In the genomic region with DNA sequence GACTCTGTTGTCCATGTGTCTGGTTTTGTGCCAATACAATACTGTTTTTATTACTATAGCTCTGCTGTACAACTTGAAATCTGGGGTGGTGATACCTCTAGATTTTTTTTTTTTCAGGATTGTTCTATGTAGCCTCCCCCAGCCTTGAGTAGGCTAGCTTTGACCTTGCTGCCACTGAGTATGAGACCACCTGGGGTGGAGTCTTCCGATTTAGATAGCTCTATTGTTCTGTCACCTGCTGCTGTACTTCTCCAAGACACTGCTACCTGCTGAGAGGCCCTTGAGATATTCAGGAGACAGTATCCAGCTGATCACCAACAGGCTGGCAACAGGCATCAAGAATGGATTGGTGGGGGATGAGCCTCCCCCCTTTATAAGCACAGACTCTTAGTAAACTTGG, we compare ENCODE assay signal across 27 mouse cellular contexts. TPM values are rescaled to one million over a fixed set of nuclear protein-coding genes. Genes with fewer than 3 reads are reported as not detected.
A peak's percentile ranks its signal among the peaks of the same experiment; 100 is the strongest.
DNase-seq lines count a peak whose midpoint lies in the region; ATAC-seq and TF ChIP-seq lines count a peak whose summit lies in the region.
"Had no signal": no experiment of that assay in that cellular context is flagged by ENCODE, and none has a peak within 500 bp of the region (broad histone marks: within the 10 kb centered on the region; RNA-seq: fewer than 3 reads in every experiment).

No protein-coding gene starts in this region.

- H3K9me3 ChIP-seq in ES-E14 (ENCODE audit: control insufficient read depth, insufficient read depth, low read depth, low read length) = no peaks in the 10 kb centered on the region; the same call in 1 of the 2 replicates
- H3K9me3 ChIP-seq in intestine, embryonic 16.5 days (ENCODE audit: control insufficient read depth, low read length) = 0 out of 2 replicates have a peak, but pooled peaks cover 3% of the 10 kb centered on the region

- H3K27me3 ChIP-seq in intestine, embryonic 16.5 days (replicated peaks; ENCODE audit: control insufficient read depth, insufficient read depth, low read length) = no peaks in the 10 kb centered on the region
- H3K27me3 ChIP-seq: embryonic facial prominence, embryonic 12.5 days; forebrain, embryonic 13.5 days; forebrain, embryonic 15.5 days had no signal

- peaks cover 0 to 3% of the 10 kb centered on the region in 2 experiments; a peak in 2 of 4 replicates for H3K4me1 ChIP-seq in ES-E14 (ENCODE audit: control insufficient read depth in 2 of 2, insufficient read depth in 2 of 2, low read length in 2 of 2, poor library complexity in 1 of 2)
- no peaks in the 10 kb centered on the region for H3K4me1 ChIP-seq in intestine, embryonic 16.5 days (ENCODE audit: control insufficient read depth, insufficient read depth, low read length)
- H3K4me1 ChIP-seq: embryonic facial prominence, embryonic 10.5 days; embryonic facial prominence, embryonic 12.5 days; forebrain, embryonic 13.5 days; forebrain, embryonic 15.5 days had no signal

- DNase-seq in heart, adult 11 months = peak; percentile 44
- no peak for DNase-seq in heart, adult 18-20 months
- peak; percentile 56 for DNase-seq in ES-E14 (ENCODE audit: low read depth, low spot score)
- peak; percentile 43 for DNase-seq in WW6 (ENCODE audit: low read depth, low spot score)
- no peak for DNase-seq in frontal cortex, postnatal 36 days (ENCODE audit: low spot score in 2 of 2)
- DNase-seq in layer of hippocampus, postnatal 36 days = no peak
- DNase-seq: adrenal gland, adult 8-10 months; adrenal gland, postnatal 14 days; adrenal gland, postnatal 36 days; B cell, adult 2 months; cerebellum, adult 11-12 months; cerebellum, adult 2 months; cerebellum, adult 9-10 months; cerebellum, postnatal 10 days; cerebellum, postnatal 25 days; forebrain, postnatal 0 days had no signal

- no peak overlapping the region for H3K4me3 ChIP-seq in ES-E14 (ENCODE audit: insufficient read depth in 1 of 2, low read depth in 1 of 2, low read length in 2 of 2, poor library complexity in 1 of 2, severe bottlenecking in 1 of 2)
- no peak overlapping the region for H3K4me3 ChIP-seq in intestine, embryonic 16.5 days (ENCODE audit: low read length)
- H3K4me3 ChIP-seq: embryonic facial prominence, embryonic 10.5 days; embryonic facial prominence, embryonic 12.5 days; forebrain, embryonic 13.5 days; forebrain, embryonic 15.5 days had no signal

- WGBS in intestine, embryonic 16.5 days = 43% methylated on average over 1 of the region's 1 CpGs

- no peak overlapping the region for H3K4me2 ChIP-seq in intestine, embryonic 16.5 days (ENCODE audit: low read depth, low read length)
- H3K4me2 ChIP-seq: embryonic facial prominence, embryonic 12.5 days; forebrain, embryonic 13.5 days; forebrain, embryonic 15.5 days had no signal

- no peak for ATAC-seq in intestine, embryonic 16.5 days
- ATAC-seq: activated CD4-positive, CD25-positive, alpha-beta regulatory T cell, adult 4 months; CD4-positive, CD25-positive, alpha-beta regulatory T cell, adult 4 months; forebrain, embryonic 13.5 days; forebrain, embryonic 15.5 days; forebrain, postnatal 0 days had no signal

- in situ Hi-C loops in ES-E14 (cut with MboI; ENCODE audit: low sequenced_read_pairs in 2 of 2, unreplicated experiment in 2 of 2) = no loop called here

- no peak overlapping the region for H3K27ac ChIP-seq in ES-E14 (ENCODE audit: insufficient read depth, low read depth, low read length, poor library complexity, severe bottlenecking)
- no peak overlapping the region for H3K27ac ChIP-seq in intestine, embryonic 16.5 days (ENCODE audit: low read length)
- H3K27ac ChIP-seq: embryonic facial prominence, embryonic 10.5 days; embryonic facial prominence, embryonic 12.5 days; forebrain, embryonic 13.5 days; forebrain, embryonic 15.5 days had no signal

- H3K9ac ChIP-seq in ES-E14 (ENCODE audit: insufficient read depth, low read depth, low read length, poor library complexity, severe bottlenecking) = no peak overlapping the region
- H3K9ac ChIP-seq in intestine, embryonic 16.5 days (ENCODE audit: low read depth, low read length) = no peak overlapping the region
- H3K9ac ChIP-seq: embryonic facial prominence, embryonic 12.5 days; forebrain, embryonic 13.5 days; forebrain, embryonic 15.5 days; forebrain, postnatal 0 days had no signal

- H3K36me3 ChIP-seq in ES-E14 (ENCODE audit: control insufficient read depth, insufficient read depth, low read length, poor library complexity, severe bottlenecking) = no peaks in the 10 kb centered on the region
- H3K36me3 ChIP-seq in intestine, embryonic 16.5 days (ENCODE audit: control insufficient read depth, insufficient read depth, low read length) = no peaks in the 10 kb centered on the region
- H3K36me3 ChIP-seq: embryonic facial prominence, embryonic 10.5 days; embryonic facial prominence, embryonic 12.5 days; forebrain, embryonic 15.5 days had no signal

TF ChIP-seq in ES-E14, 5 proteins besides CTCF, POLR2A, EP300 and RAD21:
- peak; percentile 77; the same call in 1 of the 2 replicates for TF ChIP-seq ZNF384 (IDR thresholded peaks at IDR 0.05; ENCODE audit: low read depth, low read length)
- no peak for TF ChIP-seq ZC3H11A (IDR thresholded peaks at IDR 0.05; ENCODE audit: borderline replicate concordance, low read depth, low read length)

RNA-seq across cellular contexts. Expression of gene Cd209g, which starts 13.4 kb away (rescaled TPM):
- total RNA-seq in heart, adult 18-20 months (2021) = under 1 TPM; 0.37 to 0.64 TPM
- 0.18 TPM in 1 of 2 replicates, not detected in the other for total RNA-seq in ES-E14 (2012; rRNA removed)
- polyA plus RNA-seq in intestine, embryonic 16.5 days (2015; fragmentation: Nextera tagmentation; extraction: Ambion mirVana) = not detected in 2 replicates
- total RNA-seq in layer of hippocampus, postnatal 36 days (2021) = under 1 TPM in 1 of 2 experiments, not detected in 1; 0.66 TPM
- total RNA-seq: CH12.LX, MEL had no signal
- polyA plus RNA-seq: activated CD4-positive, CD25-positive, alpha-beta regulatory T cell, adult 4 months; embryonic facial prominence, embryonic 10.5 days; embryonic facial prominence, embryonic 12.5 days; embryonic facial prominence, embryonic 14.5 days; forebrain, embryonic 11.5 days; forebrain, embryonic 13.5 days; forebrain, embryonic 15.5 days; forebrain, postnatal 0 days had no signal

RNA-seq across cellular contexts. Expression of gene Evi5l, which starts 19.1 kb away (rescaled TPM):
- 10 to 100 TPM; 24.1 to 26.3 TPM for total RNA-seq in heart, adult 18-20 months (2021)
- total RNA-seq in ES-E14 (2012; rRNA removed) = 5.2 and 6.2 TPM in 2 replicates
- 19.1 and 19.2 TPM in 2 replicates for polyA plus RNA-seq in intestine, embryonic 16.5 days (2015; fragmentation: Nextera tagmentation; extraction: Ambion mirVana)
- total RNA-seq in layer of hippocampus, postnatal 36 days (2021) = 100 to 1,000 TPM in 1 of 2 experiments, 10 to 100 TPM in 1; 98.7 to 111 TPM

RNA-seq across cellular contexts. Expression of gene Cd209f, which starts 41.6 kb away (rescaled TPM):
- total RNA-seq in heart, adult 18-20 months (2021) = 1 to 10 TPM in 1 of 2 experiments, under 1 TPM in 1; 0.95 to 1.4 TPM
- total RNA-seq in ES-E14 (2012; rRNA removed) = 0.54 TPM in 1 of 2 replicates, not detected in the other
- polyA plus RNA-seq in intestine, embryonic 16.5 days (2015; fragmentation: Nextera tagmentation; extraction: Ambion mirVana) = 0.21 TPM in 1 of 2 replicates, not detected in the other
- under 1 TPM in 1 of 2 experiments, not detected in 1; 0.33 TPM for total RNA-seq in layer of hippocampus, postnatal 36 days (2021)
- total RNA-seq: CH12.LX; forebrain, postnatal 0 days; MEL had no signal
- polyA plus RNA-seq: activated CD4-positive, CD25-positive, alpha-beta regulatory T cell, adult 4 months; embryonic facial prominence, embryonic 10.5 days; embryonic facial prominence, embryonic 12.5 days; forebrain, embryonic 11.5 days; forebrain, embryonic 13.5 days; forebrain, embryonic 15.5 days had no signal

Comparison
In these comparisons a context has a peak if more than half of its experiments do, and no peak if none do; other contexts are left out.
1. DNase-seq: peak in heart, adult 11 months (single experiment), ES-E14 (single experiment) and WW6 (single experiment); none in heart, adult 18-20 months (0 of 2), frontal cortex, postnatal 36 days (0 of 2) and layer of hippocampus, postnatal 36 days (0 of 2).